Mouse (Mus musculus) layer of hippocampus, postnatal 14 days (tissue): ENCODE data around the gene Dclk1. TPM values are rescaled to one million over a fixed set of nuclear protein-coding genes. Genes with fewer than 3 reads are reported as not detected.

Experiments
- DNase-seq, 2 experiments: peaks; one replicate each; pipeline ENCODE4 v3.0.0; 2021 to 2022; ENCODE audit warnings: low spot score in 2 of 2, mixed read lengths in 1 of 2
- total RNA-seq, 2 experiments: library from RNA; stranded (reverse); gene quantifications; 2 replicates each; pipeline ENCODE4 v1.2.3; 2021

The Dclk1 gene
- total RNA-seq, 2 experiments from 2014 or later = 580 to 665 TPM

- peak; percentile 77 to 95 for DNase-seq
These were observed 205.6 kb downstream of the Dclk1 start for GRCm38 (mm10) chr3:55447486-55448460.

GRCm38 (mm10) chr3:55449148-55449547 lies 207.0 kb downstream of the Dclk1 start:
- DNase-seq = no peak

- no peak for DNase-seq
These were observed 208.9 kb downstream of the Dclk1 start for GRCm38 (mm10) chr3:55451035-55451434.

- no peak for DNase-seq
These were observed 209.7 kb downstream of the Dclk1 start for GRCm38 (mm10) chr3:55451877-55452276.

- no peak for DNase-seq
These were observed 210.3 kb downstream of the Dclk1 start for GRCm38 (mm10) chr3:55452464-55452863.

GRCm38 (mm10) chr3:55461092-55461491 lies 218.9 kb downstream of the Dclk1 start:
- DNase-seq = no peak

- peak; percentile 81 to 93 for DNase-seq
These were observed 219.8 kb downstream of the Dclk1 start for GRCm38 (mm10) chr3:55461685-55462655.

GRCm38 (mm10) chr3:55462904-55463668 lies 220.9 kb downstream of the Dclk1 start:
- no peak for DNase-seq

GRCm38 (mm10) chr3:55464226-55464625 lies 222.1 kb downstream of the Dclk1 start:
- DNase-seq = no peak

GRCm38 (mm10) chr3:55465785-55466184 lies 223.6 kb downstream of the Dclk1 start:
- peak in 1 of 2 experiments; percentile 61 for DNase-seq

GRCm38 (mm10) chr3:55466348-55466747 lies 224.2 kb downstream of the Dclk1 start:
- DNase-seq = no peak

- DNase-seq = no peak
These were observed 229.9 kb downstream of the Dclk1 start, which contains the start of gene Gm21954 for GRCm38 (mm10) chr3:55472110-55472509. TSS of gene Gm21954 (minus strand) at chr3:55472210.

GRCm38 (mm10) chr3:55473146-55473545 lies 231.0 kb downstream of the Dclk1 start:
- DNase-seq = no peak

- peak; percentile 46 to 86 for DNase-seq
These were observed 234.5 kb downstream of the Dclk1 start for GRCm38 (mm10) chr3:55476694-55477093.

GRCm38 (mm10) chr3:55479306-55479705 lies 237.1 kb downstream of the Dclk1 start:
- no peak for DNase-seq

GRCm38 (mm10) chr3:55481140-55481539 lies 239.0 kb downstream of the Dclk1 start:
- no peak for DNase-seq

GRCm38 (mm10) chr3:55483328-55483727 lies 241.2 kb downstream of the Dclk1 start:
- no peak for DNase-seq

- peak; percentile 31 to 58 for DNase-seq
These were observed 247.2 kb downstream of the Dclk1 start for GRCm38 (mm10) chr3:55489231-55489990.

- no peak for DNase-seq
These were observed 249.9 kb downstream of the Dclk1 start for GRCm38 (mm10) chr3:55492021-55492420.

- no peak for DNase-seq
These were observed 252.2 kb downstream of the Dclk1 start for GRCm38 (mm10) chr3:55494348-55494747.
